Mouse (Mus musculus): ENCODE results near the gene Tbx2. TPM values are rescaled to one million over a fixed set of nuclear protein-coding genes. Genes with fewer than 3 reads are reported as not detected.

The Tbx2 gene
- polyA plus RNA-seq, 1 experiment from 2014 or later, result 5.2 TPM

GRCm38 (mm10) chr11:85846509-85846908 is 14.2 kb downstream of the Tbx2 start:
- Histone ChIP-seq H3K4me3 (ENCODE audit: low read depth, low read length) (no peak overlapping the region), H3K36me3 (ENCODE audit: control insufficient read depth, insufficient read depth, low read length) (no peaks in the 10 kb centered on the region), H3K27me3 (ENCODE audit: control insufficient read depth, insufficient read depth, low read length) (no peaks in the 10 kb centered on the region), H3K4me1 (replicated peaks; ENCODE audit: control insufficient read depth, insufficient read depth) (peaks cover 4% of the 10 kb centered on the region; the same call in 1 of the 2 replicates), H3K4me2 (replicated peaks; ENCODE audit: low read depth) (no peak overlapping the region), H3K27ac (replicated peaks) (peak overlapping the region; percentile 56), H3K9ac (ENCODE audit: low read length) (no peak overlapping the region), H3K9me3 (ENCODE audit: control insufficient read depth, low read length) (no peaks in the 10 kb centered on the region)
- WGBS, result 77% methylated on average over 4 of the region's 4 CpGs
- no peak for ATAC-seq (ENCODE audit: low FRiP score, low TSS enrichment)
- DNase-seq (ENCODE audit: low spot score), result no peak
- TF ChIP-seq EP300 (optimal IDR thresholded peaks at IDR 0.05) (no peak), CTCF (IDR thresholded peaks at IDR 0.05; ENCODE audit: low read depth) (no peak)

GRCm38 (mm10) chr11:85849037-85849436 is 16.7 kb downstream of the Tbx2 start:
- Histone ChIP-seq H3K4me3 (ENCODE audit: low read depth, low read length) (0 out of 2 replicates have a peak overlapping the region, but pooled peaks have one; percentile 10), H3K9ac (ENCODE audit: low read length) (0 out of 2 replicates have a peak overlapping the region, but pooled peaks have one; percentile 31)

DNA sequence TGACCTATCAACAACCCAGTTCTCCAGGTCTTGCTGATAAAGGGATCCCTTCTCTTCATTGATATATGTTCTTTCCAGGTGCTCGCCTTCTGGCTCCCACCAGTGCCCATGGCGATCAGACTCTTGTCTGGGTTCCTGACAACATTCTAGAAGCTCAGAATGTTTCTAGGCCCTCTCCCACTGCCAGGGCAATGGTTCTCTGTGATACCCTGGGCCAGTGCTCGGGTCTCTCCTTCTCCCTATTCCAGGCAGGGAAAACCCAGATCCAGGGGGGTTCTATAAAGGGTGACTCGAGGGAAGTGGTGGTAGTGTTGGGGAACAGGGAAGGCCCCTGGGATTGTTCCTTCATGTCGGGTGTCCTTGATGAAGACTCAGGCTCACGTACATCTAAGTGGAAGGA is 17.9 kb downstream of the Tbx2 start, which contains the start of gene Gm11444:
Gm11444 (minus strand) TSS at position 101 of the 400 bp plus-strand sequence.
- Histone ChIP-seq H3K9me3 (ENCODE audit: control insufficient read depth, low read length) (no peaks in the 10 kb centered on the region), H3K4me1 (replicated peaks; ENCODE audit: control insufficient read depth, insufficient read depth) (no peaks in the 10 kb centered on the region), H3K27ac (replicated peaks) (no peak within 1 kb of the TSS), H3K4me2 (replicated peaks; ENCODE audit: low read depth) (no peak within 1 kb of the TSS; the same call in 1 of the 2 replicates), H3K4me3 (ENCODE audit: low read depth, low read length) (no peak within 1 kb of the TSS), H3K9ac (ENCODE audit: low read length) (no peak within 1 kb of the TSS), H3K27me3 (ENCODE audit: control insufficient read depth, insufficient read depth, low read length) (no peaks in the 10 kb centered on the region), H3K36me3 (ENCODE audit: control insufficient read depth, insufficient read depth, low read length) (no peaks in the 10 kb centered on the region)
- TF ChIP-seq CTCF (IDR thresholded peaks at IDR 0.05; ENCODE audit: low read depth) (no peak), EP300 (optimal IDR thresholded peaks at IDR 0.05) (no peak)
- ATAC-seq (ENCODE audit: low FRiP score, low TSS enrichment), result no peak
- DNase-seq (ENCODE audit: low spot score), result no peak
- 86% methylated on average over 6 of the region's 6 CpGs for WGBS

More at GRCm38 (mm10) chr11:85849037-85849436, 16.7 kb downstream of the Tbx2 start:
- WGBS, result 6% methylated on average over 21 of the region's 21 CpGs
- peak overlapping the region; percentile 49 for H3K4me2 ChIP-seq (replicated peaks; ENCODE audit: low read depth)
- peak; percentile 95 for TF ChIP-seq CTCF (IDR thresholded peaks at IDR 0.05; ENCODE audit: low read depth)
- TF ChIP-seq EP300 (optimal IDR thresholded peaks at IDR 0.05), result no peak
- peak; percentile 72 for DNase-seq (ENCODE audit: low spot score)
- no peaks in the 10 kb centered on the region for H3K4me1 ChIP-seq (replicated peaks; ENCODE audit: control insufficient read depth, insufficient read depth)
- H3K9me3 ChIP-seq (ENCODE audit: control insufficient read depth, low read length), result no peaks in the 10 kb centered on the region
- no peaks in the 10 kb centered on the region for H3K27me3 ChIP-seq (ENCODE audit: control insufficient read depth, insufficient read depth, low read length)
- H3K27ac ChIP-seq (replicated peaks), result no peak overlapping the region
- no peaks in the 10 kb centered on the region for H3K36me3 ChIP-seq (ENCODE audit: control insufficient read depth, insufficient read depth, low read length)
- ATAC-seq (ENCODE audit: low FRiP score, low TSS enrichment), result peak; percentile 48; the same call in 1 of the 2 replicates

- H3K36me3 ChIP-seq (ENCODE audit: control insufficient read depth, insufficient read depth, low read length), result no peaks in the 10 kb centered on the region
- TF ChIP-seq CTCF (IDR thresholded peaks at IDR 0.05; ENCODE audit: low read depth) (peak; percentile 58), EP300 (optimal IDR thresholded peaks at IDR 0.05) (no peak)
- 29% methylated on average over 6 of the region's 6 CpGs for WGBS
Observed at GRCm38 (mm10) chr11:85850758-85851157, 18.4 kb downstream of the Tbx2 start.

DNA sequence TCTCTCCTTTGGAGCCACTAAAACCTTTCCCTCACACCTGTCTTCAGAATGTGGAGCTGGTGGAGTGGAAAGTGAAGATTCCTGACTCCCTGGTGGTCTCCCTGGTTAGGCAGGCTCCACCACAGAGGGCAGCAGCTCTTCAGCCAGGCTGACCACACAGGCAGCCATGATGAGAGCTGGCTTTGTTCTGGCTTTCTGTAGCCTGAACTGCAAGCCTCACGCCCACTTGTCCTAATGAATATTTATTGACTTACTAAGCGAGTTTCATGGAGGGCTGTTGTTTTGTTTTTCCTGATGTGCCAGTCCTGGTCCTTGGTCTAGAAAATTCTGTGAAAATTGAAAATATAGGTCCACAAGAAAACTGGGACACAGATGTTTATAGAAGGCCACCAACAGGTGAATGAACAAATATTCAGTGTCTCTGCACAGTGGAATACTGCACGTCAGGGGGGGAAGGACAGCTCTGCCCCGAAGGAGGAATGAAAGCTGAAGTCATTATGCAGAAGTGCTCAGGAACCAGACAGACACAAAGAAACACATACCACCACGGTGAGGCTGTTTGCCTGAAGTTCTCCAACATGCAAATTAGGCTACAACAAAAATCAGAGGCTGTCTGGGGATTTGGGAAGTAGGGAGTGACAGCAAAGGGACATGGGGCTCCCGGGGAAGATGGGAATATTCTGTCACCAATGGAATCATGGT is 25.8 kb downstream of the Tbx2 start:
- H3K36me3 ChIP-seq (ENCODE audit: control insufficient read depth, insufficient read depth, low read length), result no peaks in the 10 kb centered on the region

More at GRCm38 (mm10) chr11:85850758-85851157, 18.4 kb downstream of the Tbx2 start:
- Histone ChIP-seq H3K27ac (replicated peaks) (no peak overlapping the region), H3K4me1 (replicated peaks; ENCODE audit: control insufficient read depth, insufficient read depth) (no peaks in the 10 kb centered on the region), H3K4me3 (ENCODE audit: low read depth, low read length) (no peak overlapping the region), H3K27me3 (ENCODE audit: control insufficient read depth, insufficient read depth, low read length) (no peaks in the 10 kb centered on the region), H3K9ac (ENCODE audit: low read length) (no peak overlapping the region), H3K9me3 (ENCODE audit: control insufficient read depth, low read length) (no peaks in the 10 kb centered on the region), H3K4me2 (replicated peaks; ENCODE audit: low read depth) (no peak overlapping the region)
- ATAC-seq (ENCODE audit: low FRiP score, low TSS enrichment) (no peak), DNase-seq (ENCODE audit: low spot score) (no peak)

DNA sequence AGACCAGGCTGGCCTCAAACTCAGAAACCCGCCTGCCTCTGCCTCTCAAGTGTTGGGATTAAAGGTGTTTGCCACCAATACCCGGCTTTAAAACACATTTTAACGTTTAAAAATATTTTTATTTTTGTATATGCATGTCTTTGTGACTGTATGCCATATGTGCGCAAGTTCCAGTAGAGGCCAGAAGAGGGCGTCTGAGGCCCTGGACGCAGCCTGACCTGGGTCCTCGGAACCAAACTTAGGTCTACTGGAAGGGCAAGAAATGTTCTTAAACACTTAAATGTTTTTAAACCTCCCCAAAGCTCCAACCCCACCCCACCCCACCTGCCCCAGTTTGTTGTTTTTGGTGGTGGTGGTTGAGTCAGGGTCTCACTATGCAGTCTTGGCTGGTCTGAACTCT is 32.0 kb downstream of the Tbx2 start:
- Histone ChIP-seq H3K4me2 (replicated peaks; ENCODE audit: low read depth) (no peak overlapping the region), H3K36me3 (ENCODE audit: control insufficient read depth, insufficient read depth, low read length) (no peaks in the 10 kb centered on the region), H3K27me3 (ENCODE audit: control insufficient read depth, insufficient read depth, low read length) (no peaks in the 10 kb centered on the region), H3K27ac (replicated peaks) (no peak overlapping the region), H3K9me3 (ENCODE audit: control insufficient read depth, low read length) (no peaks in the 10 kb centered on the region), H3K9ac (ENCODE audit: low read length) (no peak overlapping the region), H3K4me3 (ENCODE audit: low read depth, low read length) (no peak overlapping the region), H3K4me1 (replicated peaks; ENCODE audit: control insufficient read depth, insufficient read depth) (no peaks in the 10 kb centered on the region)
- ATAC-seq (ENCODE audit: low FRiP score, low TSS enrichment) (no peak), DNase-seq (ENCODE audit: low spot score) (no peak)
- 39% methylated on average over 7 of the region's 7 CpGs for WGBS
- peak; percentile 61 for TF ChIP-seq CTCF (IDR thresholded peaks at IDR 0.05; ENCODE audit: low read depth)
- TF ChIP-seq EP300 (optimal IDR thresholded peaks at IDR 0.05), result no peak

More for the DNA sequence above, 25.8 kb downstream of the Tbx2 start:
- H3K9me3 ChIP-seq (ENCODE audit: control insufficient read depth, low read length), result no peaks in the 10 kb centered on the region
- no peak overlapping the region for H3K27ac ChIP-seq (replicated peaks)
- TF ChIP-seq CTCF (IDR thresholded peaks at IDR 0.05; ENCODE audit: low read depth) (no peak), EP300 (optimal IDR thresholded peaks at IDR 0.05) (no peak)
- H3K4me2 ChIP-seq (replicated peaks; ENCODE audit: low read depth), result no peak overlapping the region
- no peak overlapping the region for H3K4me3 ChIP-seq (ENCODE audit: low read depth, low read length)
- no peaks in the 10 kb centered on the region for H3K27me3 ChIP-seq (ENCODE audit: control insufficient read depth, insufficient read depth, low read length)
- ATAC-seq (ENCODE audit: low FRiP score, low TSS enrichment), result no peak
- no peak for DNase-seq (ENCODE audit: low spot score)
- no peaks in the 10 kb centered on the region for H3K4me1 ChIP-seq (replicated peaks; ENCODE audit: control insufficient read depth, insufficient read depth)
- H3K9ac ChIP-seq (ENCODE audit: low read length), result no peak overlapping the region
- 37% methylated on average over 6 of the region's 6 CpGs for WGBS
